Mouse (Mus musculus) lung, embryonic 16.5 days (tissue): ENCODE measurements around the gene Zfp366. TPM values are rescaled to one million over a fixed set of nuclear protein-coding genes. Genes with fewer than 3 reads are reported as not detected.

ENCODE experiments used
- ATAC-seq: fragments of 200-750 bp; cut with Nextera tagmentation; 2 replicates; pipeline ENCODE4 v1.8.0; 2017; ENCODE audit warnings: low read depth, mild to moderate bottlenecking, moderate library complexity
- H3K27ac ChIP-seq: fragments of 300-500 bp; sonication (generic); 2 replicates; pipeline ENCODE4 v1.5.1; 2014; ENCODE audit warnings: mild to moderate bottlenecking, control low read depth, low read length
- H3K27me3 ChIP-seq: fragments of 300-500 bp; sonication (generic); 2 replicates; pipeline ENCODE4 v1.6.1; 2014; ENCODE audit warnings: low read depth, low read length, mixed read lengths; ENCODE audit not compliant: control insufficient read depth, insufficient read depth
- H3K36me3 ChIP-seq: fragments of 300-500 bp; sonication (generic); 2 replicates; pipeline ENCODE4 v1.6.1; 2014; ENCODE audit warnings: low read length; ENCODE audit not compliant: control insufficient read depth, insufficient read depth
- H3K4me1 ChIP-seq: fragments of 300-500 bp; sonication (generic); replicated peaks from 2 replicates; pipeline ENCODE4 v1.6.1; 2014; ENCODE audit warnings: low read length, mixed read lengths; ENCODE audit not compliant: control insufficient read depth, insufficient read depth
- H3K4me2 ChIP-seq: fragments of 300-500 bp; sonication (generic); 2 replicates; pipeline ENCODE4 v1.6.1; 2014; ENCODE audit warnings: low read depth, low read length, control low read depth
- H3K4me3 ChIP-seq: fragments of 300-500 bp; sonication (generic); 2 replicates; pipeline ENCODE4 v1.5.1; 2014; ENCODE audit warnings: mild to moderate bottlenecking, low read length, control low read depth
- H3K9ac ChIP-seq: fragments of 300-500 bp; sonication (generic); 2 replicates; pipeline ENCODE4 v1.6.1; 2014; ENCODE audit warnings: low read length, control low read depth
- H3K9me3 ChIP-seq: fragments of 300-500 bp; sonication (generic); 2 replicates; pipeline ENCODE4 v1.6.1; 2016; ENCODE audit warnings: low read length; ENCODE audit not compliant: control insufficient read depth
- WGBS: fragments of 180-500 bp; shearing (Covaris S2); extraction: QIAGEN DNeasy Blood & Tissue Kit; methylation state at CpG from one replicate; pipeline ENCODE4 v1.1.7; 2014; 5-methylcytosine and 5-hydroxymethylcytosine counted together
- polyA plus RNA-seq: library from polyadenylated mRNA; unstranded; fragments of >200 nt; fragmentation: Nextera tagmentation; extraction: Ambion mirVana; gene quantifications from 2 replicates; pipeline ENCODE4 v1.2.1, GENCODE M21; 2015

Gene Zfp366
- polyA plus RNA-seq, 1 experiment from 2014 or later: 1.1 TPM

DNA sequence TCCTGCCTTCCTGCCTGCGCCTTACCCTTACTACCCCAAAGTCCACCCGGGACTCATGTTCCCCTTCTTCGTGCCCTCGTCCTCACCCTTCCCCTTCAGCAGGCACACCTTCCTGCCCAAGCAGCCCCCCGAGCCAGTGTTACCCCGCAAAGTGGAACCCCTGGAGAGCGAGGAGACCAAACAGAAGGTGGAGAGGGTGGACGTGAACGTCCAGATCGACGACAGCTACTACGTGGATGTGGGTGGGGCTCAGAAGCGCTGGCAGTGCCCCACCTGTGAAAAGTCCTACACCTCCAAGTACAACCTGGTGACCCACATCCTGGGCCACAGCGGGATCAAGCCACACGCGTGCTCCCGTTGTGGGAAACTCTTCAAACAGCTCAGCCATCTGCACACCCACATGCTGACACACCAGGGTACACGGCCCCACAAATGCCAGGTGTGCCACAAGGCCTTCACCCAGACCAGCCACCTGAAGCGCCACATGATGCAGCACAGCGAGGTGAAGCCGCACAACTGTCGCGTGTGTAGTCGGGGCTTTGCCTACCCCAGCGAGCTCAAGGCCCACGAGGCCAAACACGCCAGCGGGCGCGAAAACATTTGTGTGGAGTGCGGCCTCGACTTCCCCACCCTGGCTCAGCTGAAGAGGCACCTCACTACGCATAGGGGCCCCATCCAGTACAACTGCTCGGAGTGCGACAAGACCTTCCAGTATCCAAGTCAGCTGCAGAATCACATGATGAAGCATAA is 44.4 kb downstream of the Zfp366 start:
- no peak overlapping the region for H3K4me3 ChIP-seq
- no peak overlapping the region for H3K4me2 ChIP-seq
- H3K9me3 ChIP-seq: no peaks in the 10 kb centered on the region
- H3K27me3 ChIP-seq: no peaks in the 10 kb centered on the region
- 92% methylated on average over 35 of the region's 35 CpGs for WGBS
- no peak overlapping the region for H3K9ac ChIP-seq
- peaks cover 5% of the 10 kb centered on the region; the same call in 1 of the 2 replicates for H3K4me1 ChIP-seq
- no peak overlapping the region for H3K27ac ChIP-seq
- no peaks in the 10 kb centered on the region for H3K36me3 ChIP-seq
- ATAC-seq: no peak

DNA sequence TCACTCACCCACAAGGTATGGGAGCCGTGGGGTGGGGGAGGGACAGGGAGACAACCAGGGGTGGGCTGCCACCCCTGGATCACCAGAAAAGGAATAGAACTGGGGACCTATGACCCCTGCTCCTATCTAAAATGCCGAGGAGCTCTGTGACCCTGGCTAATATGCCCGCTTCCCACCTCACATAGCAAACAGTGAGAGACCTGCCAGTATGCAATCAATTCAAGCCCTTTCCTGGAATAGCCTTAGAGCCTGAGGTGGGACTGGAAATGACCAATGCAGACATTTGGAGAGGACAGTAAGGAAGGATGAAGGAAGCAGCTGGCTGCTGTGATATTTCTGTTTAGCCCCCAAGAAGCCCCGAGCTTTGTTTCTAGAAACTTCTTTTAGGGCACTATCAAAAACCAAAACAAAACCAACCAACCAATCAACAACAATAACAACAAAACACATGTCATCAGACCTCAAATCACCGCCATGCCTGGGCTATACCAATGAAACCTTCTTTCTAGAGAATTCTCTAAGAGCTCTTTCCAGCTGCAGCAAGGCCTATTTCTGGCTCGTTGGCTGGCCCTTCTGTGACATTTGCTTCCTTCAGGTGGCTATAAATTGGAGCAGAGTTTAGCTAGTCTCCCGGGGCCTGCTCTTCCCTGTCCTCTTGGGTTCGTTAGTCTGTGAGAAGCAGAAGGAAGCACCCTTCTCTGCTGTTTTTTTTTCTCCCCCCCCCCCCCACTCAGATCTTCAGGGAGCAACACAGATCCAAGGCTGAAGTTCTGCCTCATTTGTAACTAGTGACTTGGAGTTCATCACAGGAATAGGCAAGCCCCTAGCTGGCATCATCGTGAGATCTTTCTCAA is 45.2 kb downstream of the Zfp366 start:
- H3K9ac ChIP-seq: no peak overlapping the region
- peak overlapping the region; percentile 35; the same call in 1 of the 2 replicates for H3K27ac ChIP-seq
- H3K4me2 ChIP-seq: no peak overlapping the region
- ATAC-seq: no peak
- WGBS: 69% methylated on average over 9 of the region's 9 CpGs
- H3K4me3 ChIP-seq: no peak overlapping the region
- no peaks in the 10 kb centered on the region for H3K27me3 ChIP-seq
- no peaks in the 10 kb centered on the region for H3K9me3 ChIP-seq
- H3K36me3 ChIP-seq: no peaks in the 10 kb centered on the region
- peaks cover 5% of the 10 kb centered on the region; the same call in 1 of the 2 replicates for H3K4me1 ChIP-seq

DNA sequence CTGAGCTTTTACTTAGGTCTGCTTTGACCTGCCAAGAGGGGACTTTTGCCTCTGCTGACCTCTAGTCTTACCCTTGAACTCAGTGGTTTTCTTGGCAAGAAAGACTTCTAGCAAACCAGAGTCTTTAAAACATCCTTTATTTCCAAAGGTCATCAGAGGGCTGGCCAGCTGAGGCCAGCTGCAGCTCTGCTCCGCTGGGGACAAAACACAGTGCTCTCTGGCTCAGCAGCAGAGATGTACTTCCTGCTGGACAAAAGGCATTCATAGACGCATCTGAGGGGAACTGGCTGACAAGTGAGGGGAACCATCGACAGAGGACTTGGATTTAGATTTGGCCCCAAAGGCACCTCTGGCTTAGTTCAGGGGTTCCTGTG is 45.9 kb downstream of the Zfp366 start:
- Histone ChIP-seq H3K4me3 (no peak overlapping the region), H3K27me3 (no peaks in the 10 kb centered on the region), H3K9me3 (no peaks in the 10 kb centered on the region), H3K9ac (no peak overlapping the region), H3K36me3 (no peaks in the 10 kb centered on the region), H3K27ac (peak overlapping the region; percentile 35; the same call in 1 of the 2 replicates), H3K4me2 (no peak overlapping the region), H3K4me1 (peaks cover 7% of the 10 kb centered on the region)
- WGBS: 35% methylated on average over 3 of the region's 3 CpGs
- peak; percentile 41; the same call in 1 of the 2 replicates for ATAC-seq

DNA sequence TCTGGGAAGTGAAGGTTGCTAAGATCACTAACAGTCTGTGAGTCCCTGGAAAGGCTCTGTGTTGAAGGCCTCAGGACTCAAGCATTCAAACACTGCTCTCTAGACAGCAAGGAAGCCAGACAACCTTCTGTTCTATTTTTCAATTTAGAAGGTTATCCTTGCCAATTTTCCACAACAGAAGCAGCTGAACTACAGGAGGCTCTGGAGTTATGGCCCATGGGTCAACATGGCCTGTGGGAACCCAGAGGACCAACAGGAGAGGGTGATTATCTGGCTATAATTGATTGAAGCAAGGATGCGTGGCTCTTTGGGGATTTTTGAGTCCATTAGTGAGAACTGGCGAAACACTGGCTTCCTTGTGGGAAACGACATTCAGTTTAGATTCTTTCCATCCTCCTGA is 48.7 kb downstream of the Zfp366 start:
- no peaks in the 10 kb centered on the region for H3K36me3 ChIP-seq
- H3K4me2 ChIP-seq: no peak overlapping the region
- no peak overlapping the region for H3K4me3 ChIP-seq
- H3K27ac ChIP-seq: no peak overlapping the region
- WGBS: 81% methylated on average over 3 of the region's 3 CpGs
- no peaks in the 10 kb centered on the region for H3K27me3 ChIP-seq
- ATAC-seq: no peak
- H3K9ac ChIP-seq: no peak overlapping the region
- peaks cover 32% of the 10 kb centered on the region for H3K4me1 ChIP-seq
- no peaks in the 10 kb centered on the region for H3K9me3 ChIP-seq

DNA sequence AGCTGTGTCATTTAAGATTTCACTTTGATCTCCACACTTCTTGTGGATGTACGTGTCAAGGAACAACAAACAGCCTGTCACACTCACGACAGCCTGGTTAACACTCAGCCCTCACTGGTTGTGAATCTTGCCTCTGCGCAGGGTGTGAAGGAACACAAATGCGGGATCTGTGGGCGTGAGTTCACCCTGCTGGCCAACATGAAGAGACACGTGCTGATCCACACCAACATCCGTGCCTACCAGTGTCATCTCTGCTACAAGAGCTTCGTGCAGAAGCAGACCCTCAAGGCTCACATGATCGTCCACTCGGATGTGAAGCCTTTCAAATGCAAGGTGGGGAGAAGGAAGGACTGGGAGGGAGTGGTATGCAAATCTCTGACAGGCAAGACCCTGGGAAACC is 49.3 kb downstream of the Zfp366 start:
- no peak overlapping the region for H3K27ac ChIP-seq
- no peaks in the 10 kb centered on the region for H3K27me3 ChIP-seq
- H3K9ac ChIP-seq: no peak overlapping the region
- no peak for ATAC-seq
- H3K4me2 ChIP-seq: no peak overlapping the region
- WGBS: 63% methylated on average over 10 of the region's 10 CpGs
- no peaks in the 10 kb centered on the region for H3K9me3 ChIP-seq
- H3K4me1 ChIP-seq: peaks cover 39% of the 10 kb centered on the region
- H3K4me3 ChIP-seq: no peak overlapping the region
- no peaks in the 10 kb centered on the region for H3K36me3 ChIP-seq

DNA sequence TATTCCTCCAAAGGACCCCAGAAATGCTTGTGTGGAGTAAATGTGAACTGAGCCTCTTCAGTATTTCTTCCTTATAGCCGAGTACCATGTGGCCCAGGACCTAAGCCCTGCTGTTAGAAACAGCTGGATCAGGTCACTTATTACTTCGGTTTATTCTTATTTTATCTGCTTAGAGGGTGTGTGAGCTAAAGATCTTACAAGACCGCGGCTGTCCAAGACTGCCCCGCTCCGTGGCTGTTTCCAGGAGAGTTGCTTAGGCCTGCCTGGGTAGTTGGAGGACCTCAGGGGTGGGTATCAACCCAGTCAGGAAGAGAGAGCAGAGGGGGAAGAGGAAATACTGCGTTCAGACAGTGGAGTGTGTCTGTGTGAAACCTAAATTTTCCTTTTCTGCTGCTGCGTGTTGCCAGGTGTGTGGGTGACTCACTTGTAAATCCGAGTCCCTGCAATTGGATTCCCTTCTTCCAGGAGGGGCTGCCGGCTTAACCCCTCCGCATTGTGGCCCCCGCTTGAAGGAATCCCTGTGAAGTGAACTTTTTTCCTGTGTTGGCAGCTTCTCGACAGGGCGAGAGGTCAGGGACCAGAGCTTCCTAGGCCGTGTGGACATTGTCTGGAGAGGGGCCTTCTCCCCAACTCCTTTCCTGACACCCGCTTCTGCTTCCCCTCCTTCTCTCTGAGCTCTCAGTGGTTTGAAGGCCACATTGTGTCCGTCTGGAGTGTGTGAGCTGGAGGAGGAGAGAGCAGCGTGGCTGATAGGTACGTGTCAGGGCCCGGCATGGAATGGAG is 51.0 kb downstream of the Zfp366 start:
- 42% methylated on average over 20 of the region's 20 CpGs for WGBS
- peak overlapping the region; percentile 74 for H3K27ac ChIP-seq
- H3K9ac ChIP-seq: peak overlapping the region; percentile 21; the same call in 1 of the 2 replicates
- no peaks in the 10 kb centered on the region for H3K27me3 ChIP-seq
- no peak overlapping the region for H3K4me3 ChIP-seq
- no peaks in the 10 kb centered on the region for H3K9me3 ChIP-seq
- peaks cover 41% of the 10 kb centered on the region for H3K4me1 ChIP-seq
- H3K36me3 ChIP-seq: no peaks in the 10 kb centered on the region
- H3K4me2 ChIP-seq: no peak overlapping the region
- ATAC-seq: peak; percentile 37

DNA sequence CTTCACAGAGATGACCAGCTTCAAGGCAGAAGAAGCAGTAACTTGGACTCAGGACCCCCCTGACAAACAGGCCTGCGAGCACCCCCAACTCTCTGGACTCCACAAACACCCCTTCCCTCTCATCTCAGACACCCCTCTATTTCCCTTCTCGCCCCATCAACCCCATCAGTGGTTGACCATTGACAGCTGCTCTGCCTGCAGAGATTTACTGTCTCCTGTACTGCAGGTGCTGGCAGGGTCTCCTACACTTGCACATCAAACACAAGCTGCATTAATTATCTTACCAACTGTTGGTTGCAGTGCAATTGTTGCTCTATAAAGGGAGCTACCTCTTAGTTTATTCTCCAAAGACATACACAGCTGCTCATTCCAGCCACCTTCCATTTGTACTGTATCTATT is 51.6 kb downstream of the Zfp366 start:
- peak overlapping the region; percentile 74 for H3K27ac ChIP-seq
- no peak overlapping the region for H3K4me3 ChIP-seq
- no peak overlapping the region for H3K4me2 ChIP-seq
- no peaks in the 10 kb centered on the region for H3K9me3 ChIP-seq
- 90% methylated on average over 2 of the region's 2 CpGs for WGBS
- peaks cover 41% of the 10 kb centered on the region for H3K4me1 ChIP-seq
- no peak for ATAC-seq
- H3K9ac ChIP-seq: no peak overlapping the region
- no peaks in the 10 kb centered on the region for H3K36me3 ChIP-seq
- no peaks in the 10 kb centered on the region for H3K27me3 ChIP-seq

DNA sequence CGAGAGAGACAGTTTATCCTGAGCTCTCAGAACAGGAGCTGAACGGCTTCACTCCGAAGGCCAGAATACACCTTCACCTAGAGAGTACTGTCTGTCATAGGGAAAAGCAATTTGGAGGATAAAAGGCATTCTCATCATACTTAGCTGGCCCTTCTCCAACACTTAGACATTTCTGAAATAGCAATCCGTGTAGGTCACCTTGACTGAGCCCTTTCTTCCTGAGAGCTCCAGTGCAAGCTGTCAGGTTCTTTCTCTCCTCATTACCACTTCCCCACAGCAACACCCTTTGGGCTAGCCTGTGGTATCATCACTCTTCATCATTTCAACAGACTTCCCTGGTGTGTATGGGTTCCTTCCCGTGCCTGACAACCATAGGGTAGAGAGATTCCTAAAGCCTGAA is 52.5 kb downstream of the Zfp366 start:
- 51% methylated on average over 5 of the region's 5 CpGs for WGBS
- Histone ChIP-seq H3K9me3 (no peaks in the 10 kb centered on the region), H3K27me3 (no peaks in the 10 kb centered on the region), H3K4me3 (no peak overlapping the region), H3K4me1 (peaks cover 41% of the 10 kb centered on the region), H3K27ac (peak overlapping the region; percentile 98), H3K36me3 (no peaks in the 10 kb centered on the region), H3K4me2 (no peak overlapping the region), H3K9ac (no peak overlapping the region)
- ATAC-seq: no peak

DNA sequence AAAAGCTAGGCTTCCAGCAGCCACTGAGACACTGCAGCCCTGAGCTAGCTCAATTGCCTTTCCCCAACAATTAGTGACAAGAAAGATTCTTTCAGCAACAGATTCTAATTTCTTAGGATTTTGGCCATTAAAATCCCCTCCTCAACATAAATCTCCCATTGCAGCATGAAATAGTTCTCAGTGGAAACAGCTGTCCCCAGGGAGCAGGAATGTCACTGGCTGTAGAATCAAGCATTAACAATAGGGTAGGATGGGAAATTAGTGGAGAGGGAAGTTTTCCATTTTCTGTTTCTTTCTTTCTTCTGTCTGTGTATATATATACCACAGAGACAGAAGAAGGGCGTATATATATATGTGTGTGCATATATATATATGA is 53.2 kb downstream of the Zfp366 start:
- no peak overlapping the region for H3K4me3 ChIP-seq
- H3K4me1 ChIP-seq: peaks cover 41% of the 10 kb centered on the region
- no peak for ATAC-seq
- H3K27me3 ChIP-seq: no peaks in the 10 kb centered on the region
- H3K9me3 ChIP-seq: no peaks in the 10 kb centered on the region
- H3K27ac ChIP-seq: peak overlapping the region; percentile 98
- H3K36me3 ChIP-seq: no peaks in the 10 kb centered on the region
- H3K9ac ChIP-seq: no peak overlapping the region
- 17% methylated on average over 1 of the region's 1 CpGs for WGBS
- H3K4me2 ChIP-seq: no peak overlapping the region
